Mouse (Mus musculus): ENCODE measurements around the gene Scrg1.
A peak's percentile ranks its signal among the peaks of the same experiment; 100 is the strongest.
"Not testable (repeated sequence)": the region's sequence is repeated elsewhere in the genome, so short reads cannot be mapped to it uniquely, and the experiment has no call there.

Gene Scrg1

DNA sequence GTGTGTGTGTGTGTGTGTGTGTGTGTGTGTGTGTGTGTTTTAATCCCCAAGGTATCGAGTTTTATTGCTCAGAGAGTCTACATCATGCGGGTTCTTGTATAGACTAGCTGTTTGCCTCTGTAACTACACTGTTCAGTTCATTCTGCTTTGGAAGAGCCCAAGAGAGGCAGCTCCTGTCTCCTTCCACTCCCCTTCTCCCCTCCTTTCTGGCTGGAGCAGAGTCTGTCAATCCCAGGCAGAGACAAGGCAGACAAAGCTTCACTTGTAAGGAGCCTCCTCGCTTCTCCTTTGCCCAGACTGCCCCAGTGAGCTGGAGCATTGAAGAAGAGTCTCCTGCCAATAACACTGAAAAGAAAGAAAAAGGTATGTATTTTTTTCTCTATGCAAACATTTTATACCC lies at the start of gene Scrg1:
TSS of gene Scrg1 (plus strand) at position 159 of the 400 bp plus-strand sequence.
- DNase-seq, result no peak

GRCm38 (mm10) chr8:57406366-57406765 lies 49.4 kb upstream of the Scrg1 start:
- no peak for DNase-seq

- no peak for DNase-seq
These were observed 46.4 kb upstream of the Scrg1 start for GRCm38 (mm10) chr8:57409333-57409732.

DNA sequence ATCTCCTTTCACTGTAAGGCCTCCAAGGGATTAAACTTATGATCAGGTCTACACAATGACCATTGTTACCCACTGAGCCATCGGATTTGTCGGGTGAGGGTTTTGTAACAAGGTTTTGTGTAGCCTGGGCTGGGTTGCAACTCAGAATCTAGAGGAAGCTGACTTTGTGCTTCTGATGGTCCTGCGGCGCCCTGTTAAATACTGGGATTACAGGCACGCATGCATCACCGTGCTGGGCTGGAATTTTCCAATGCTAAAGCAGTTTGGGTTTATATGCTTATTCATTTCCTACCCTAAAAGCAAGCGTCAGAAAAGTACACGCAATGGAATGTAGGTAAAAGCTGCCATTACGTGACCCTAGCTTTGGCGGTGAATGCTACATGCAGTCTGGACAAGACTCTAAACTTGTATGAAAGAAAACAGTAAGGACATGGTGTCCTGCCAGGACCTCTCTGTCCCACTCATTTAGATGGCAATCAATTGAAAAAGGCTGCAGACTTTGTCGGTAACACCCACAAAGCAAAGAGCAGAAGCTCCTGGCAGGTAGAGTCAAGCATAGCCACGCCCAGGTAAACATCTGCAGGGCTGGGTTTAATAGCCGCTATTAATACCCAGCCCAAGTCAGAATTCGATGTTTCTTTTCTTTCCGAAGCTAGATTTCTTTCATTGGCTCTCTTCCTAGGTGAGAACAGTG lies 45.8 kb upstream of the Scrg1 start:
- DNase-seq, result no peak

GRCm38 (mm10) chr8:57410473-57410863 lies 45.3 kb upstream of the Scrg1 start:
- DNase-seq, result no peak

GRCm38 (mm10) chr8:57411366-57411765 lies 44.4 kb upstream of the Scrg1 start:
- no peak for DNase-seq

- DNase-seq, result no peak
These were observed 38.9 kb upstream of the Scrg1 start for GRCm38 (mm10) chr8:57416827-57417226.

- peak; percentile 55 for DNase-seq
These were observed 29.6 kb upstream of the Scrg1 start for GRCm38 (mm10) chr8:57426074-57426473.

GRCm38 (mm10) chr8:57427581-57428366 lies 27.9 kb upstream of the Scrg1 start:
- no peak for DNase-seq

DNA sequence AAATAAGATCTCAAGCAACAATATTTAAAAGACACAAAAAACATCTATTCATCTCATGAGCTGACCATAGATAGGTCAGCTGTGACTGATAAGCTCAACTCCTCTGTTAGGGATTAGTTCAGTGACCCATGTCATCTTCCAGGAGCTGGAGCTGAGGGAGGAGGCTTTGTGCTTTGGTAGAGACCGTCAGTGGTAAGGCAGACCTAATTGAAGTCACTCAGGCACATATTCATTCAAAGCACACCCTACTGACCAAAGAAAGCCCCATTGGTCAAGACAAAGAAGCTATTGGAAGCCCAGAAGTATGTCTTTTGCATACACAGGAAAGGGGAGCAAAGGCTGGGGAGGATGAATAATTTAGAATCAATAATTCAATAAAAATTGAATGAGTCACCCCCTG lies 27.2 kb upstream of the Scrg1 start:
- DNase-seq, result no peak

- DNase-seq, result peak; percentile 83
These were observed 26.4 kb upstream of the Scrg1 start for GRCm38 (mm10) chr8:57429166-57429887.

- DNase-seq, result not testable (repeated sequence)
These were observed 25.8 kb upstream of the Scrg1 start for GRCm38 (mm10) chr8:57429888-57430274.

DNA sequence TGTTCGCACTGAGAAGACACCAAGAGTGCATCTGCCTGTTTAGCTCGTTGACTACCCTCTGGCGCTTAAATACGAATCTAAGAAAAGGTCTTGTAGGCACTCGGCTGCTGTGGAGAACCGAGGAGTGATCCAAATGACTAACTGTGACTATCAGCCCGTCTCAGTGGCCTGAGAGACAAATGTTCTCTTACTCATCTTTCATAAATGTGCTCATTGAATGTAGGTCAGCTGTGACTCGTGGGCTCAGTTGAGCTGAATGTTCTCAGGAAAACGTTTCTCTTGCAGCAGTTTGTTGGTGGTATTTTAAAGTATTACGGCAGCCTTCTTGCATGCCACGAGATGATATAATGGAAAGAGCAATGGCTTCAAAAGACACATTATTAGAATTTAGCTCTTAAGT lies 24.8 kb upstream of the Scrg1 start:
- no peak for DNase-seq

GRCm38 (mm10) chr8:57432802-57433201 lies 22.9 kb upstream of the Scrg1 start:
- DNase-seq, result peak; percentile 61

GRCm38 (mm10) chr8:57435768-57436436 lies 19.8 kb upstream of the Scrg1 start:
- peak; percentile 17 for DNase-seq

DNA sequence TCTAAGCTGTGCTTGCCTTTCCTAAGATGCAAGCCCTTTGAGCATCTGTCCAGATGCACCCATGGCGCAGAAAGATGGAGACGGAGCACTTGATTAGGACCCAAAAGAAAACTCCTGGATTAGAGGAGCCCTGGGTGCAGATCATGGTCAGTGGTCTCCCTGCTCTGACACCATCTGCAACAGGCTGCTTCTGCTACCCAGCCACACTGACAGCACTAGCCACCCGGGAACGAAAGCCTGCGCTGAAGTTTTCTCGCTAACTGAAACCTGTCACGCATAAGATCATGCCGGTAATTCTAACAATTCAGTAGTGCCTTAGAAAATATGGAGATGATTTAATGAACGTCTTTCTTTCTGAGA lies 19.3 kb upstream of the Scrg1 start:
- DNase-seq, result no peak

DNA sequence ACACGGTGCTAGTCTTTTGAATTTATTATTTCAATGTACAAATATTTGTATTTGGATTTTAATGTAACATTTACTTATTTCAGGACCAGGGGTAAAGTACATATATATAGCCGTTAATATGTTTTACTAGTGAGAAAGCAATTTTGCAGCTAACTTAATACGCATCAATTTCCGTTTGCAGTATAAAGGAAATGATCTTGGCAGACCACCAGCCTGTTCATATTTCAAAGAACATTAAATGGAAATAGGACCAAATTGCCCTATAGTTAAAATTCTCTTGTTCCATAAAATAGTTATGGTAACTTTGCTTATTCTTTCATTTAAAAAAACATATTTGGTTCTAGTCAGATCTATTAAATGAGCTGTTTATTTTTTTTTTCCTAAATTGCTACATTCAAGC lies 14.6 kb upstream of the Scrg1 start:
- DNase-seq, result no peak

DNA sequence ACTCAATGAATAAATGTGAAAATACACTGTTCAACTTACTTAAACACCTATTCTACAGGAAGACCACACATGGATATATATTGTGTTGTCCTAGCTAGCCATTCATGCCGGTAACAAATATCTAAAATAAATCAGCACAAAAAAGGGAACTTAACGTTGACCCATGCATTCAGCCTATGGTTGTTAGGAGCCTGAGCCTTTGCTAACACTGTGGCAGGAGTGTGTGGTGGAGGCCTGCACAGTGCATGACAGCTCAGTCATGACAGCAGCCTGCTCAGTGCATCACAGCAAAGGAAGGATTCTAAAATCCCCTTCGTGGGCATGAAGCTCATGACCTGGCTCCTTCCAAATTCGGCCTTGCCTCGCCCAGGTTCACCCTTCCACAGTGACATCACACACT lies 14.2 kb upstream of the Scrg1 start:
- no peak for DNase-seq

GRCm38 (mm10) chr8:57443289-57443688 lies 12.4 kb upstream of the Scrg1 start:
- no peak for DNase-seq

DNA sequence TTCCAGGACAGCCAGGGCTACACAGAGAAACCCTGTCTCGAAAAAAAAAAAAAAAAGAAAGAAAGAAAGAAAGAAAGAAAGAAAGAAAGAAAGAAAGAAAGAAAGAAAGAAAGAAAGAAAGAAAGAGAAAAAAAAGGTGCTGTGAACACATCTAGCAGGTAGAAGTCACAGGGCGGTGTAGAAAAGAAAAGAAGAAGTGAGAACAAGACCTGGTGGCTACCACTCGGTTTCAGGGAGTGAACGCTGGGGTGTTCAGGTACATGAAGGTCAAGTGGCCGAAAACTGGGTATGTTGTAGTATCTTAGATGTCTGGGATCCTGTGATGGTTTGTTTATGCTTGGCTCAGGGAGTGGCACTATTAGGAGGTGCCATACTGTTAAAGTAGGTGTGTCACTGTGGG lies 9.8 kb upstream of the Scrg1 start:
- DNase-seq, result not testable (repeated sequence)

DNA sequence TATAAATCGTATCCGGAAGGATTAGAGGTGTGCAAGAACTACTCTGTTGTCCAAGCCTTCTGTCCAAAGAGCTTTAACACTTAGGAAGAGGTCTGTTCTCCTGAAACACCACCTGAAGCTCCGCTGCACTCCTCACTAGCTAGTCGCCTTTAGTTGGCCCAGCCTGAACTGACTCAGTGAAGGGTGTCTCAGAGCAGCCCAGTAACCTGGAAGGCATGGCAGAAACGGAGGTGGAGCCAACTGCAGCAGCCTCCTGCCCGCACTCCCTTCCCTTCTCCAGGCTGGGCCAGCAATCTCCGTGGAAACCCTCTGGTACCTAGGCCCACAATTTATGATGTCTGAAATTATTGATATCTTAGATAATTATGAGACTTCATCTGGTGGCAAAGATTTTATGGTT lies 5.0 kb upstream of the Scrg1 start:
- DNase-seq, result no peak

GRCm38 (mm10) chr8:57451896-57452295 lies 3.8 kb upstream of the Scrg1 start:
- DNase-seq, result no peak

DNA sequence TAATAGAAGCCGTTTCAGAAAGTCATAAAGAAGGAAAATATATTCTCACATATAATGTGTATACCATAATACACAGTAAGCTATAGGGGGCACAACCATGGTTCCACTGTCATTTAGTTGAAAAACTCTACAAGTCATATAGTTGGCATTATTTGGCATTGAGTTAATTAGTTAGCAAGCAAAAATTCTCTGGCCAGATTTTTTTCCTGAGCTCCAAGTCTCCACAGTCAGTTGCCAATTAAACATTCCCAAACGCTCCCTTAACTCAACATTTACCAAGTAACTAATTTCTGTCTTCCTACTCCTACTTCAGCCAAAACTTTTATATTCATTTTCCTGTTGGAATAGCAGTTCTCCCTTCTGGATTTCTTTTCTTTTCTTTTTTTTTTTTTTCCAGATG lies 2.4 kb upstream of the Scrg1 start:
- no peak for DNase-seq

All from lung, postnatal 36 days (tissue).